Mouse (Mus musculus) forebrain, embryonic 15.5 days (tissue): Measurements from ENCODE around the gene Lbhd1. TPM values are rescaled to one million over a fixed set of nuclear protein-coding genes. Genes with fewer than 3 reads are reported as not detected.

ENCODE experiments used
- ATAC-seq: fragments of 200-750 bp; cut with Nextera tagmentation; replicated peaks from 2 replicates; pipeline ENCODE4 v1.8.0; 2017; ENCODE audit warnings: mild to moderate bottlenecking, moderate TSS enrichment, moderate library complexity
- H3K27ac ChIP-seq: fragments of 300-500 bp; sonication (generic); replicated peaks from 2 replicates; pipeline ENCODE4 v1.5.1; 2015; ENCODE audit warnings: mild to moderate bottlenecking, inconsistent platforms
- H3K27me3 ChIP-seq: fragments of 300-500 bp; sonication (generic); 2 replicates; pipeline ENCODE4 v1.6.1; 2015; ENCODE audit warnings: inconsistent platforms
- H3K36me3 ChIP-seq: fragments of 300-500 bp; sonication (generic); 2 replicates; pipeline ENCODE4 v1.6.1; 2015; ENCODE audit warnings: mild to moderate bottlenecking, inconsistent platforms
- H3K4me1 ChIP-seq: fragments of 300-500 bp; sonication (generic); 2 replicates; pipeline ENCODE4 v1.6.1; 2015; ENCODE audit warnings: inconsistent platforms
- H3K4me2 ChIP-seq: fragments of 300-500 bp; sonication (generic); replicated peaks from 2 replicates; pipeline ENCODE4 v1.6.1; 2015; ENCODE audit warnings: mild to moderate bottlenecking, inconsistent platforms
- H3K4me3 ChIP-seq: fragments of 300-500 bp; sonication (generic); 2 replicates; pipeline ENCODE4 v1.5.1; 2015; ENCODE audit warnings: mild to moderate bottlenecking, inconsistent platforms
- H3K9ac ChIP-seq: fragments of 300-500 bp; sonication (generic); replicated peaks from 2 replicates; pipeline ENCODE4 v1.6.1; 2015; ENCODE audit warnings: mild to moderate bottlenecking, inconsistent platforms
- H3K9me3 ChIP-seq: fragments of 300-500 bp; sonication (generic); 2 replicates; pipeline ENCODE4 v1.6.1; 2016; ENCODE audit warnings: inconsistent platforms
- WGBS: fragments of 180-500 bp; shearing (Covaris S2); methylation state at CpG from one replicate; pipeline ENCODE4 v1.1.7; 2015; ENCODE audit warnings: mixed read lengths; 5-methylcytosine and 5-hydroxymethylcytosine counted together
- polyA plus RNA-seq: library from polyadenylated mRNA; unstranded; fragments of >200 nt; fragmentation: Nextera tagmentation; extraction: Ambion mirVana; gene quantifications from 2 replicates; pipeline ENCODE4 v1.2.1, GENCODE M21; 2015

Gene Lbhd1
- polyA plus RNA-seq, 1 experiment from 2014 or later, result 59.1 TPM

- Histone ChIP-seq H3K4me2 (peak within 1 kb of the TSS; percentile 72), H3K4me3 (peak within 1 kb of the TSS; percentile 62), H3K27me3 (no peaks in the 10 kb centered on the region), H3K36me3 (peaks cover 27% of the 10 kb centered on the region), H3K9me3 (no peaks in the 10 kb centered on the region), H3K4me1 (peaks cover 37% of the 10 kb centered on the region), H3K27ac (peak within 1 kb of the TSS; percentile 83), H3K9ac (peak within 1 kb of the TSS; percentile 91)
- under 1% methylated on average over 53 of the region's 53 CpGs for WGBS
- peak; percentile 98 for ATAC-seq
These were observed 14.4 kb downstream of the Lbhd1 start, which contains the start of gene Ganab for GRCm38 (mm10) chr19:8897865-8898495. TSS of gene Ganab (plus strand) at chr19:8898071.

- H3K27me3 ChIP-seq, result no peaks in the 10 kb centered on the region
- no peak for ATAC-seq
- peaks cover 33% of the 10 kb centered on the region for H3K4me1 ChIP-seq
- peaks cover 33% of the 10 kb centered on the region for H3K36me3 ChIP-seq
- H3K4me2 ChIP-seq, result peak overlapping the region; percentile 72
- peak overlapping the region; percentile 91 for H3K9ac ChIP-seq
- peak overlapping the region; percentile 62 for H3K4me3 ChIP-seq
- peak overlapping the region; percentile 83 for H3K27ac ChIP-seq
- WGBS, result 13% methylated on average over 13 of the region's 13 CpGs
- no peaks in the 10 kb centered on the region for H3K9me3 ChIP-seq
These were observed 15.0 kb downstream of the Lbhd1 start for GRCm38 (mm10) chr19:8898576-8898975.

- Histone ChIP-seq H3K4me2 (peak overlapping the region; percentile 72), H3K4me3 (peak overlapping the region; percentile 62), H3K9ac (peak overlapping the region; percentile 91; the same call in 1 of the 2 replicates), H3K9me3 (no peaks in the 10 kb centered on the region), H3K4me1 (peaks cover 28% of the 10 kb centered on the region), H3K27ac (no peak overlapping the region), H3K27me3 (no peaks in the 10 kb centered on the region), H3K36me3 (peaks cover 37% of the 10 kb centered on the region)
- WGBS, result 50% methylated on average over 3 of the region's 3 CpGs
- ATAC-seq, result no peak
These were observed 15.5 kb downstream of the Lbhd1 start for GRCm38 (mm10) chr19:8899079-8899478.

GRCm38 (mm10) chr19:8903412-8903811, 19.9 kb downstream of the Lbhd1 start:
- no peak overlapping the region for H3K4me3 ChIP-seq
- no peaks in the 10 kb centered on the region for H3K9me3 ChIP-seq
- H3K36me3 ChIP-seq, result peaks cover 64% of the 10 kb centered on the region
- no peak overlapping the region for H3K27ac ChIP-seq
- no peak overlapping the region for H3K9ac ChIP-seq
- WGBS, result 94% methylated on average over 5 of the region's 5 CpGs
- no peak overlapping the region for H3K4me2 ChIP-seq
- H3K27me3 ChIP-seq, result no peaks in the 10 kb centered on the region
- peaks cover 12% of the 10 kb centered on the region for H3K4me1 ChIP-seq
- ATAC-seq, result no peak

GRCm38 (mm10) chr19:8908531-8908930, 25.0 kb downstream of the Lbhd1 start:
- H3K9ac ChIP-seq, result no peak overlapping the region
- no peak overlapping the region for H3K27ac ChIP-seq
- no peaks in the 10 kb centered on the region for H3K9me3 ChIP-seq
- WGBS, result 93% methylated on average over 6 of the region's 6 CpGs
- H3K4me2 ChIP-seq, result no peak overlapping the region
- peaks cover 96% of the 10 kb centered on the region for H3K36me3 ChIP-seq
- no peak for ATAC-seq
- no peak overlapping the region for H3K4me3 ChIP-seq
- H3K27me3 ChIP-seq, result no peaks in the 10 kb centered on the region
- no peaks in the 10 kb centered on the region for H3K4me1 ChIP-seq

- H3K9ac ChIP-seq, result no peak overlapping the region
- no peaks in the 10 kb centered on the region for H3K4me1 ChIP-seq
- no peak overlapping the region for H3K27ac ChIP-seq
- peaks cover 98% of the 10 kb centered on the region for H3K36me3 ChIP-seq
- ATAC-seq, result no peak
- no peak overlapping the region for H3K4me3 ChIP-seq
- no peak overlapping the region for H3K4me2 ChIP-seq
- H3K9me3 ChIP-seq, result no peaks in the 10 kb centered on the region
- 87% methylated on average over 5 of the region's 5 CpGs for WGBS
- H3K27me3 ChIP-seq, result no peaks in the 10 kb centered on the region
These were observed 28.3 kb downstream of the Lbhd1 start for GRCm38 (mm10) chr19:8911810-8912209.

GRCm38 (mm10) chr19:8914212-8914611, 30.7 kb downstream of the Lbhd1 start:
- WGBS, result 95% methylated on average over 3 of the region's 3 CpGs
- peaks cover 77% of the 10 kb centered on the region for H3K36me3 ChIP-seq
- no peak overlapping the region for H3K4me3 ChIP-seq
- no peak overlapping the region for H3K27ac ChIP-seq
- no peak for ATAC-seq
- H3K9me3 ChIP-seq, result no peaks in the 10 kb centered on the region
- no peak overlapping the region for H3K4me2 ChIP-seq
- H3K9ac ChIP-seq, result no peak overlapping the region
- H3K27me3 ChIP-seq, result no peaks in the 10 kb centered on the region
- H3K4me1 ChIP-seq, result no peaks in the 10 kb centered on the region

GRCm38 (mm10) chr19:8919000-8919399, 35.5 kb downstream of the Lbhd1 start:
- no peak for ATAC-seq
- Histone ChIP-seq H3K27me3 (no peaks in the 10 kb centered on the region), H3K4me3 (no peak overlapping the region), H3K36me3 (peaks cover 29% of the 10 kb centered on the region), H3K4me1 (peaks cover 18% of the 10 kb centered on the region), H3K27ac (no peak overlapping the region), H3K4me2 (no peak overlapping the region), H3K9ac (no peak overlapping the region), H3K9me3 (no peaks in the 10 kb centered on the region)
- WGBS, result 95% methylated on average over 3 of the region's 3 CpGs

GRCm38 (mm10) chr19:8919684-8920072, 36.1 kb downstream of the Lbhd1 start:
- Histone ChIP-seq H3K4me2 (peak overlapping the region; percentile 68), H3K4me1 (peaks cover 18% of the 10 kb centered on the region), H3K36me3 (peaks cover 26% of the 10 kb centered on the region), H3K9ac (peak overlapping the region; percentile 81), H3K9me3 (no peaks in the 10 kb centered on the region), H3K27me3 (no peaks in the 10 kb centered on the region), H3K27ac (peak overlapping the region; percentile 85), H3K4me3 (peak overlapping the region; percentile 74)
- ATAC-seq, result 0 out of 2 replicates have a peak, but pooled peaks have one; percentile 10
- 68% methylated on average over 6 of the region's 6 CpGs for WGBS

GRCm38 (mm10) chr19:8920073-8920736, 36.7 kb downstream of the Lbhd1 start, which contains the start of gene B3gat3:
TSS of gene B3gat3 (plus strand) at chr19:8920374.
- peak within 1 kb of the TSS; percentile 68 for H3K4me2 ChIP-seq
- WGBS, result 2% methylated on average over 50 of the region's 50 CpGs
- H3K4me1 ChIP-seq, result peaks cover 18% of the 10 kb centered on the region

GRCm38 (mm10) chr19:8920836-8921291, 37.3 kb downstream of the Lbhd1 start:
- Histone ChIP-seq H3K9ac (peak overlapping the region; percentile 81), H3K4me1 (peaks cover 18% of the 10 kb centered on the region), H3K27me3 (no peaks in the 10 kb centered on the region), H3K27ac (peak overlapping the region; percentile 85), H3K4me3 (peak overlapping the region; percentile 74), H3K36me3 (peaks cover 19% of the 10 kb centered on the region), H3K9me3 (no peaks in the 10 kb centered on the region), H3K4me2 (peak overlapping the region; percentile 68)
- ATAC-seq, result no peak; the same call in 1 of the 2 replicates
- under 1% methylated on average over 6 of the region's 6 CpGs for WGBS

More at GRCm38 (mm10) chr19:8920073-8920736, 36.7 kb downstream of the Lbhd1 start, which contains the start of gene B3gat3:
- Histone ChIP-seq H3K9ac (peak within 1 kb of the TSS; percentile 81), H3K27ac (peak within 1 kb of the TSS; percentile 85), H3K9me3 (no peaks in the 10 kb centered on the region), H3K4me3 (peak within 1 kb of the TSS; percentile 74), H3K27me3 (no peaks in the 10 kb centered on the region), H3K36me3 (peaks cover 21% of the 10 kb centered on the region)
- peak; percentile 98 for ATAC-seq

GRCm38 (mm10) chr19:8921741-8922140, 38.2 kb downstream of the Lbhd1 start:
- Histone ChIP-seq H3K4me3 (peak overlapping the region; percentile 74), H3K9me3 (no peaks in the 10 kb centered on the region), H3K4me2 (0 out of 2 replicates have a peak overlapping the region, but pooled peaks have one; percentile 8), H3K4me1 (peaks cover 18% of the 10 kb centered on the region), H3K36me3 (peaks cover 21% of the 10 kb centered on the region), H3K27me3 (no peaks in the 10 kb centered on the region), H3K27ac (no peak overlapping the region), H3K9ac (no peak overlapping the region)
- ATAC-seq, result no peak
- 84% methylated on average over 9 of the region's 9 CpGs for WGBS
